Mouse (Mus musculus) MEL-GATA-1-ER (cell line): ENCODE results near the gene Pars2.

Experiments used
- DNase-seq: peaks from one replicate; pipeline ENCODE4 v3.0.0-alpha.2; 2012; ENCODE audit warnings: low read depth; ENCODE audit errors: extremely low read depth

Pars2 gene

GRCm38 (mm10) chr4:106633281-106634085 is 17.4 kb upstream of the Pars2 start:
- no peak for DNase-seq

GRCm38 (mm10) chr4:106634086-106634479 is 16.8 kb upstream of the Pars2 start:
- no peak for DNase-seq

- DNase-seq = no peak
Observed at GRCm38 (mm10) chr4:106643483-106644217, 7.2 kb upstream of the Pars2 start.

- no peak for DNase-seq
Observed at GRCm38 (mm10) chr4:106644218-106644610, 6.7 kb upstream of the Pars2 start.

GRCm38 (mm10) chr4:106645797-106646196 is 5.1 kb upstream of the Pars2 start:
- no peak for DNase-seq

GRCm38 (mm10) chr4:106647137-106647536 is 3.7 kb upstream of the Pars2 start:
- DNase-seq = no peak

GRCm38 (mm10) chr4:106652546-106652945 is 1.7 kb downstream of the Pars2 start:
- no peak for DNase-seq

- no peak for DNase-seq
Observed at GRCm38 (mm10) chr4:106653051-106653450, 2.2 kb downstream of the Pars2 start.

GRCm38 (mm10) chr4:106655681-106656080 is 4.8 kb downstream of the Pars2 start:
- no peak for DNase-seq

- DNase-seq = no peak
Observed at GRCm38 (mm10) chr4:106663956-106664470, 13.1 kb downstream of the Pars2 start.

GRCm38 (mm10) chr4:106664697-106665096 is 13.8 kb downstream of the Pars2 start:
- DNase-seq = no peak

GRCm38 (mm10) chr4:106665269-106665668 is 14.4 kb downstream of the Pars2 start:
- DNase-seq = no peak

GRCm38 (mm10) chr4:106665673-106666072 is 14.8 kb downstream of the Pars2 start:
- no peak for DNase-seq

GRCm38 (mm10) chr4:106666546-106666945 is 15.7 kb downstream of the Pars2 start:
- no peak for DNase-seq

GRCm38 (mm10) chr4:106676749-106677148 is 25.9 kb downstream of the Pars2 start:
- DNase-seq = no peak

- peak; percentile 81 for DNase-seq
Observed at GRCm38 (mm10) chr4:106678442-106679118, 27.7 kb downstream of the Pars2 start, which contains the start of gene Ttc4. Gene Ttc4, minus strand, starts transcription at chr4:106678944.

GRCm38 (mm10) chr4:106679152-106679551 is 28.3 kb downstream of the Pars2 start:
- DNase-seq = no peak

GRCm38 (mm10) chr4:106680955-106681354 is 30.1 kb downstream of the Pars2 start:
- DNase-seq = no peak

- DNase-seq = no peak
Observed at GRCm38 (mm10) chr4:106688636-106689296, 37.9 kb downstream of the Pars2 start.

- DNase-seq = no peak
Observed at GRCm38 (mm10) chr4:106693841-106694430, 43.1 kb downstream of the Pars2 start.

GRCm38 (mm10) chr4:106699989-106700388 is 49.1 kb downstream of the Pars2 start:
- DNase-seq = no peak
